Mouse (Mus musculus) urinary bladder, adult 18-20 months (tissue): ENCODE measurements around the gene Thyn1.

Experiments
- DNase-seq, 2 experiments: peaks; one replicate each; pipeline ENCODE4 v3.0.0; 2022; ENCODE audit warnings: low spot score in 2 of 2, mixed read lengths in 2 of 2

Gene Thyn1

GRCm38 (mm10) chr9:27029828-27030762, 30.6 kb downstream of the Thyn1 start, which contains the start of the genes Vps26b and Ncapd3:
Vps26b (minus strand) TSS chr9:27030065.
Ncapd3 (plus strand) TSS chr9:27030175.
- peak; percentile 86 to 93 for DNase-seq

DNA sequence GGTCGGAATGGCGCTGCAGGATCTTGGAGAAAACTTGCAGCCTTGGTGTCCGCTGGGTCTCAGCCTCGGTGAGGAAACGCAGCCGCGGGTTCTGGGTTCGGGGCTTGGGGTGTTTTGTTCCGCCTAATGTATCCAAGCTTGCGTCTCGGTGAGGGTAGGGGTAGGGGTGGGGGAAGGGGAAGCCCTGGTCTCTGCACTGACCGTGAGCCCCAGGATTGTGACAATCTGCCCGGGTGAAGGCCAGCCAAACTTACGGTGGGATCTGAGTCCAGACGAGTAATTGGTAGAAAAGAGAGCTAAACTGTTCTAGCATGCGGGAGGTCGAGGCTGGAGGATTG, 31.2 kb downstream of the Thyn1 start:
- no peak for DNase-seq

- DNase-seq = no peak
Observed at GRCm38 (mm10) chr9:27043892-27044291, 44.4 kb downstream of the Thyn1 start.

GRCm38 (mm10) chr9:27049492-27049891, 50.0 kb downstream of the Thyn1 start:
- no peak for DNase-seq
